Mouse (Mus musculus) kidney, adult 9 months (tissue): ENCODE results near the gene Baat.
"Not testable (repeated sequence)": the region's sequence is repeated elsewhere in the genome, so short reads cannot be mapped to it uniquely, and the experiment has no call there.

Experiments used
- DNase-seq: peaks from one replicate; pipeline ENCODE4 v3.0.0; 2022

The Baat gene

GRCm38 (mm10) chr4:49480896-49481295 lies 25.5 kb downstream of the Baat start:
- no peak for DNase-seq

- DNase-seq: peak; percentile 34
These were observed 26.1 kb downstream of the Baat start for GRCm38 (mm10) chr4:49480104-49480760.

- not testable (repeated sequence) for DNase-seq
These were observed 27.3 kb downstream of the Baat start for GRCm38 (mm10) chr4:49479035-49479434.

GRCm38 (mm10) chr4:49478118-49478877 lies 28.1 kb downstream of the Baat start:
- peak; percentile 39 for DNase-seq

GRCm38 (mm10) chr4:49474583-49474982 lies 31.8 kb downstream of the Baat start:
- no peak for DNase-seq

- DNase-seq: peak; percentile 84
These were observed 32.8 kb downstream of the Baat start, which contains the start of gene Acnat1 for GRCm38 (mm10) chr4:49473435-49474100. TSS of gene Acnat1 (minus strand) at chr4:49473912.

GRCm38 (mm10) chr4:49469435-49470151 lies 36.8 kb downstream of the Baat start:
- no peak for DNase-seq

- no peak for DNase-seq
These were observed 39.0 kb downstream of the Baat start for GRCm38 (mm10) chr4:49467360-49467759.

- no peak for DNase-seq
These were observed 50.2 kb downstream of the Baat start for GRCm38 (mm10) chr4:49456171-49456570.

- DNase-seq: no peak
These were observed 54.4 kb downstream of the Baat start for GRCm38 (mm10) chr4:49451848-49452551.

GRCm38 (mm10) chr4:49451133-49451847 lies 55.1 kb downstream of the Baat start:
- DNase-seq: peak; percentile 45
